Mouse (Mus musculus): Measurements from ENCODE around the gene Pde4b. TPM values are rescaled to one million over a fixed set of nuclear protein-coding genes. Genes with fewer than 3 reads are reported as not detected.

The Pde4b gene
- total and polyA plus RNA-seq, 3 experiments, result 0.27 TPM; not detected in 2

- no peak for ATAC-seq (ENCODE audit: extremely low read depth, insufficient number of reproducible peaks, low FRiP score, poor library complexity, severe bottlenecking)
- H3K9me3 ChIP-seq (replicated peaks), result peaks cover 39% of the 10 kb centered on the region
- H3K4me3 ChIP-seq (ENCODE audit: low read depth, low read length), result no peak overlapping the region
- no peak for DNase-seq (ENCODE audit: low spot score)
- H3K36me3 ChIP-seq (replicated peaks), result no peaks in the 10 kb centered on the region
- no peaks in the 10 kb centered on the region for H3K27me3 ChIP-seq (ENCODE audit: insufficient read depth, low read length)
- TF ChIP-seq TAL1 (conservative IDR thresholded peaks at IDR 0.05; ENCODE audit: low read depth, low read length) (no peak), GATA1 (IDR thresholded peaks at IDR 0.05; ENCODE audit: borderline replicate concordance, low read length) (no peak), POLR2AphosphoS5 (IDR thresholded peaks at IDR 0.05; ENCODE audit: insufficient replicate concordance, low read depth, low read length) (no peak), GATA2 (IDR thresholded peaks at IDR 0.05; ENCODE audit: borderline replicate concordance, low read depth, low read length) (no peak), CTCF (IDR thresholded peaks at IDR 0.05; ENCODE audit: low read depth, low read length) (no peak)
- no peaks in the 10 kb centered on the region for H3K4me1 ChIP-seq (ENCODE audit: insufficient read depth, low read depth, low read length)
Observed at GRCm38 (mm10) chr4:102512940-102513339, 425.6 kb downstream of the Pde4b start.

GRCm38 (mm10) chr4:102513514-102513913 is 426.2 kb downstream of the Pde4b start:
- TF ChIP-seq GATA2 (IDR thresholded peaks at IDR 0.05; ENCODE audit: borderline replicate concordance, low read depth, low read length) (no peak), POLR2AphosphoS5 (IDR thresholded peaks at IDR 0.05; ENCODE audit: insufficient replicate concordance, low read depth, low read length) (no peak), TAL1 (conservative IDR thresholded peaks at IDR 0.05; ENCODE audit: low read depth, low read length) (no peak)
- H3K4me3 ChIP-seq (ENCODE audit: low read depth, low read length), result no peak overlapping the region
- no peaks in the 10 kb centered on the region for H3K36me3 ChIP-seq (replicated peaks)
- DNase-seq (ENCODE audit: low spot score) (no peak), ATAC-seq (ENCODE audit: extremely low read depth, insufficient number of reproducible peaks, low FRiP score, poor library complexity, severe bottlenecking) (no peak)
- H3K4me1 ChIP-seq (ENCODE audit: insufficient read depth, low read depth, low read length), result no peaks in the 10 kb centered on the region
- no peaks in the 10 kb centered on the region for H3K27me3 ChIP-seq (ENCODE audit: insufficient read depth, low read length)
- H3K9me3 ChIP-seq (replicated peaks), result peaks cover 39% of the 10 kb centered on the region

GRCm38 (mm10) chr4:102514972-102515835 is 427.9 kb downstream of the Pde4b start:
- Histone ChIP-seq H3K27me3 (ENCODE audit: insufficient read depth, low read length) (no peaks in the 10 kb centered on the region), H3K4me1 (ENCODE audit: insufficient read depth, low read depth, low read length) (no peaks in the 10 kb centered on the region), H3K36me3 (replicated peaks) (no peaks in the 10 kb centered on the region), H3K4me3 (ENCODE audit: low read depth, low read length) (no peak overlapping the region), H3K9me3 (replicated peaks) (peaks cover 41% of the 10 kb centered on the region)
- ATAC-seq (ENCODE audit: extremely low read depth, insufficient number of reproducible peaks, low FRiP score, poor library complexity, severe bottlenecking), result no peak
- no peak for DNase-seq (ENCODE audit: low spot score)
- TF ChIP-seq GATA1 (IDR thresholded peaks at IDR 0.05; ENCODE audit: borderline replicate concordance, low read length) (no peak), GATA2 (IDR thresholded peaks at IDR 0.05; ENCODE audit: borderline replicate concordance, low read depth, low read length) (no peak), CTCF (IDR thresholded peaks at IDR 0.05; ENCODE audit: low read depth, low read length) (no peak)

GRCm38 (mm10) chr4:102516395-102516794 is 429.1 kb downstream of the Pde4b start:
- no peak overlapping the region for H3K4me3 ChIP-seq (ENCODE audit: low read depth, low read length)
- H3K27me3 ChIP-seq (ENCODE audit: insufficient read depth, low read length), result no peaks in the 10 kb centered on the region
- no peak for TF ChIP-seq GATA1 (IDR thresholded peaks at IDR 0.05; ENCODE audit: borderline replicate concordance, low read length)
- no peak for TF ChIP-seq GATA2 (IDR thresholded peaks at IDR 0.05; ENCODE audit: borderline replicate concordance, low read depth, low read length)
- no peak for TF ChIP-seq CTCF (IDR thresholded peaks at IDR 0.05; ENCODE audit: low read depth, low read length)
- no peak for TF ChIP-seq POLR2AphosphoS5 (IDR thresholded peaks at IDR 0.05; ENCODE audit: insufficient replicate concordance, low read depth, low read length)
- no peak for TF ChIP-seq TAL1 (conservative IDR thresholded peaks at IDR 0.05; ENCODE audit: low read depth, low read length)
- peaks cover 47% of the 10 kb centered on the region for H3K9me3 ChIP-seq (replicated peaks)
- no peaks in the 10 kb centered on the region for H3K4me1 ChIP-seq (ENCODE audit: insufficient read depth, low read depth, low read length)
- ATAC-seq (ENCODE audit: extremely low read depth, insufficient number of reproducible peaks, low FRiP score, poor library complexity, severe bottlenecking) (no peak), DNase-seq (ENCODE audit: low spot score) (no peak)
- no peaks in the 10 kb centered on the region for H3K36me3 ChIP-seq (replicated peaks)

- ATAC-seq (ENCODE audit: extremely low read depth, insufficient number of reproducible peaks, low FRiP score, poor library complexity, severe bottlenecking) (no peak), DNase-seq (ENCODE audit: low spot score) (no peak)
- TF ChIP-seq CTCF (IDR thresholded peaks at IDR 0.05; ENCODE audit: low read depth, low read length) (no peak), POLR2AphosphoS5 (IDR thresholded peaks at IDR 0.05; ENCODE audit: insufficient replicate concordance, low read depth, low read length) (no peak), GATA2 (IDR thresholded peaks at IDR 0.05; ENCODE audit: borderline replicate concordance, low read depth, low read length) (no peak), TAL1 (conservative IDR thresholded peaks at IDR 0.05; ENCODE audit: low read depth, low read length) (no peak), GATA1 (IDR thresholded peaks at IDR 0.05; ENCODE audit: borderline replicate concordance, low read length) (no peak)
- Histone ChIP-seq H3K27me3 (ENCODE audit: insufficient read depth, low read length) (no peaks in the 10 kb centered on the region), H3K9me3 (replicated peaks) (peaks cover 42% of the 10 kb centered on the region), H3K4me3 (ENCODE audit: low read depth, low read length) (no peak overlapping the region), H3K36me3 (replicated peaks) (no peaks in the 10 kb centered on the region), H3K4me1 (ENCODE audit: insufficient read depth, low read depth, low read length) (no peaks in the 10 kb centered on the region)
Observed at GRCm38 (mm10) chr4:102516982-102517630, 429.8 kb downstream of the Pde4b start.

GRCm38 (mm10) chr4:102517653-102518052 is 430.3 kb downstream of the Pde4b start:
- Histone ChIP-seq H3K4me1 (ENCODE audit: insufficient read depth, low read depth, low read length) (no peaks in the 10 kb centered on the region), H3K4me3 (ENCODE audit: low read depth, low read length) (no peak overlapping the region), H3K27me3 (ENCODE audit: insufficient read depth, low read length) (no peaks in the 10 kb centered on the region), H3K36me3 (replicated peaks) (no peaks in the 10 kb centered on the region), H3K9me3 (replicated peaks) (peaks cover 44% of the 10 kb centered on the region)
- no peak for DNase-seq (ENCODE audit: low spot score)
- no peak for TF ChIP-seq CTCF (IDR thresholded peaks at IDR 0.05; ENCODE audit: low read depth, low read length)
- TF ChIP-seq POLR2AphosphoS5 (IDR thresholded peaks at IDR 0.05; ENCODE audit: insufficient replicate concordance, low read depth, low read length), result no peak
- TF ChIP-seq GATA1 (IDR thresholded peaks at IDR 0.05; ENCODE audit: borderline replicate concordance, low read length), result no peak
- TF ChIP-seq TAL1 (conservative IDR thresholded peaks at IDR 0.05; ENCODE audit: low read depth, low read length), result no peak
- no peak for TF ChIP-seq GATA2 (IDR thresholded peaks at IDR 0.05; ENCODE audit: borderline replicate concordance, low read depth, low read length)
- no peak for ATAC-seq (ENCODE audit: extremely low read depth, insufficient number of reproducible peaks, low FRiP score, poor library complexity, severe bottlenecking)
